Comparison of ENCODE assay signal across 8 mouse cellular contexts in the genomic region with DNA sequence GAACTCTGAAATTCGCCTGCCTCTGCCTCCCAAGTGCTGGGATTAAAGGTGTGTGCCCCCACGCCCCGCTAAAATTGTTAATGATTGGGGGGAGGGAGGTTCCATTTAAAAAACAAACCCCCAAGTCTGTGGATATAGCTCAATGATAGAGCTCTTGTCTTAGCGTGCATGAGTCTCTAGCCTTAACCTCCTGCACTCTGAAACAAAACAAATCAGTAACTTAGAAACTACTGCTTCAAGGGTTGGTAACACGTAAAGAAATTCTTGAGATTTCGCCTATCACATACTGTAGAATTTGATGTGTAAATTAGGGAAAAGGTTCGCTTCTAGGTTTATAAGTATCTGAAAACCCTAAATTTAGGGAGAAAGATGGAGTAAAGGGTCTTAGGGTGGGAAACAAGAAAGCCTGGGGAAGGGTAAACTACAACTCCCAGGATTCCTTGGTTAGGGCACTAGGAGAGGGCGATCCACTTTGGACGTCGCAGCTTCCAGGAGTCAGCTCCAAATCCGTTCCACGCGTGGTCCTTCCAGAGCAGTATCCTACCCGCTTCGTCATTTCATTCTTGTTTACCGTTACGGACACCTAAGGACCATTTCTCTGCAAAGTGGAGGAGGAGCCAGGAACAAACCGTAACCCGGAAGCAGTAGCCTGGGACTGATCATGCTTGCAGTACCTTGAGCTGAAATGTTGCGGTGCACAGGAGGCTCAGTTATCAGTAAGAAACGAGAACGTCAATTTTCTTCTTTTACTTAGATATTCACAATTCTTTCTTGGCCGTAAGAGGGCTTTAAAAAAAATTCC. TPM values are rescaled to one million over a fixed set of nuclear protein-coding genes. Genes with fewer than 3 reads are reported as not detected.
A peak's percentile ranks its signal among the peaks of the same experiment; 100 is the strongest.
DNase-seq lines count a peak whose midpoint lies in the region; ATAC-seq lines count a peak whose summit lies in the region.

A gene (plus strand): TSS at position 452 of the 802 bp plus-strand sequence.

- peak within 1 kb of the TSS; percentile 92 for H3K27ac ChIP-seq in hindbrain, embryonic 13.5 days

- H3K9me3 ChIP-seq in hindbrain, embryonic 13.5 days, result no peaks in the 10 kb centered on the region

- peaks cover 6% of the 10 kb centered on the region; the same call in 1 of the 2 replicates for H3K4me1 ChIP-seq in hindbrain, embryonic 13.5 days (replicated peaks)

- H3K9ac ChIP-seq in hindbrain, embryonic 13.5 days, result peak within 1 kb of the TSS; percentile 69

- H3K36me3 ChIP-seq in hindbrain, embryonic 13.5 days, result peaks cover 13% of the 10 kb centered on the region

- H3K27me3 ChIP-seq in hindbrain, embryonic 13.5 days, result no peaks in the 10 kb centered on the region

- H3K4me3 ChIP-seq in hindbrain, embryonic 13.5 days, result peak within 1 kb of the TSS; percentile 53

- peak within 1 kb of the TSS; percentile 59 for H3K4me2 ChIP-seq in hindbrain, embryonic 13.5 days

- peak; percentile 70 for DNase-seq in MN1 (ENCODE audit: low spot score)
- DNase-seq in cerebellum, adult 9-10 months, result peak; percentile 82
- peak; percentile 74 to 78 for DNase-seq in frontal cortex, adult 2 months (ENCODE audit: extremely low spot score in 1 of 2, low spot score in 1 of 2)
- peak; percentile 67 to 77 for DNase-seq in layer of hippocampus, postnatal 14 days (ENCODE audit: low spot score in 2 of 2)
- peak; percentile 71 for DNase-seq in lung, postnatal 10 days
- DNase-seq in ovary, postnatal 14 days (ENCODE audit: low spot score), result peak; percentile 51
- DNase-seq in thymus, postnatal 10 days (ENCODE audit: low spot score in 2 of 2), result peak; percentile 27 to 61

- 20% methylated on average over 23 of the region's 23 CpGs for WGBS in hindbrain, embryonic 13.5 days

- peak; percentile 94 for ATAC-seq in hindbrain, embryonic 13.5 days (ENCODE audit: low FRiP score)

RNA-seq across cellular contexts. Expression of the gene that starts here (rescaled TPM):
- 7.2 and 8.2 TPM in 2 replicates for polyA plus RNA-seq in frontal cortex, adult 2 months (2012; rRNA removed)
- polyA plus RNA-seq in hindbrain, embryonic 13.5 days (2015; fragmentation: Nextera tagmentation; extraction: Ambion mirVana), result 11.2 and 12.4 TPM in 2 replicates
- total RNA-seq in layer of hippocampus, postnatal 14 days (2021), result 1 to 10 TPM; 4.8 to 5.7 TPM

Comparison
In these comparisons a context has a peak if more than half of its experiments do, and no peak if none do; other contexts are left out.
1. Peak in every context shown above with its lines: DNase-seq, ATAC-seq, H3K4me3 ChIP-seq and H3K27ac ChIP-seq.